Mouse (Mus musculus): ENCODE measurements at regions not wholly inside any gene's neighbourhood (a gene's known extent, or its start where the extent isn't known, plus 50 kb on each side); places are given as distances from the start of the nearest gene placed in this dataset.

DNA sequence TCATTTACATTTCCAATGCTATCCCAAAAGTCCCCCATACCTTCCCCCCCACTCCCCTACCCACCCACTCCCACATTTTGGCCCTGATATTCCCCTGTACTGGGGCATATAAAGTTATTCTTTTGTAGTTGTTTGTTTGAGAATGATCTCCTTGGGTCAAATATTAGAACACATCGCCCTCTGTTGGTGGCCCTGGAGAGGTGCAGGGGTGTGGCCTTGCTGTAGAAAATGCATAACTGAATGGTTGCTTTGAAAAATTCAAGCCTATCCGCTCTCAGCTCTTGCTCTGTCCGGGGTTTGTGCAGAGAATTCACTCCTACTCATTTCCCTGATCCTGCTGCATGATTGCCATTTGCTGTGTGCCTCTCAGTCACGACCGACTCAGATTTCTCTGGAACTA lies 336.4 kb upstream of the Epha6 start:
- DNase-seq = peak; percentile 9
